Mouse (Mus musculus) adipocyte (in vitro differentiated cells): ENCODE data around the gene March2.

ENCODE experiments used
- DNase-seq: peaks from one replicate; pipeline ENCODE4 v3.0.0-alpha.2; 2016; ENCODE audit warnings: low spot score

March2 gene

DNA sequence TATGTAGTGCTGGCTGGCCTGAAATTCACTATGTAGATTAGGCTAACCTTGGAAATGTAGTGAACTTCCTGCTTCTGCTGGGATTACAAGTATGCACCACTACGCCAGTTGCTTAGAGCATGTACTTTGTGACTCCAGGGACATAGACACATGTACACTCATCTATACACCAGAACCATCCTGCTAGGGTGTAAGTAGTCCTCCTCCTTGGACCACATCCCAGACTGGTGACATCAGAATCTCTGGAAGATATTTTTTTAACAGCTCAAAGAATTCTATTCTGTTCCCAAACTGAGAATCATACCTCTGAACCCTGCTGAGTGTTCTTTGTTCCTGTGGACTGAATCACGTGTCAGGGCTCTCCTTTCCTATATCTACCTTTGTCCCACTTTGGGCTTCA, 81.4 kb downstream of the March2 start:
- DNase-seq, result peak; percentile 69
